Mouse (Mus musculus): ENCODE measurements at regions not wholly inside any gene's neighbourhood (a gene's known extent, or its start where the extent isn't known, plus 50 kb on each side); places are given as distances from the start of the nearest gene placed in this dataset.

- no peak overlapping the region for H3K4me2 ChIP-seq (replicated peaks; ENCODE audit: low read depth, low read length, severe bottlenecking)
- no peaks in the 10 kb centered on the region for H3K27me3 ChIP-seq (ENCODE audit: control insufficient read depth, insufficient read depth, low read length)
- no peaks in the 10 kb centered on the region for H3K36me3 ChIP-seq (ENCODE audit: control insufficient read depth, insufficient read depth, low read length)
- 80% methylated on average over 3 of the region's 3 CpGs for WGBS
- H3K9ac ChIP-seq (ENCODE audit: low read depth, low read length, severe bottlenecking): no peak overlapping the region
- H3K9me3 ChIP-seq (ENCODE audit: control insufficient read depth, low read length): no peaks in the 10 kb centered on the region
- DNase-seq (ENCODE audit: low spot score) (no peak), ATAC-seq (ENCODE audit: low FRiP score, low read depth) (no peak)
- no peak overlapping the region for H3K4me3 ChIP-seq (replicated peaks; ENCODE audit: low read length)
- H3K27ac ChIP-seq (replicated peaks; ENCODE audit: low read depth, low read length): no peak overlapping the region
- H3K4me1 ChIP-seq (ENCODE audit: control insufficient read depth, insufficient read depth, low read length): no peaks in the 10 kb centered on the region
- TF ChIP-seq POLR2A (IDR thresholded peaks at IDR 0.05; ENCODE audit: borderline replicate concordance, extremely low read depth, insufficient read depth, insufficient read length): no peak
These were observed 151.2 kb downstream of the Ankrd50 start for GRCm38 (mm10) chr3:38333321-38333910.

- DNase-seq (ENCODE audit: low spot score) (no peak), ATAC-seq (ENCODE audit: low FRiP score, low read depth) (no peak)
- no peak overlapping the region for H3K27ac ChIP-seq (replicated peaks; ENCODE audit: low read depth, low read length)
- H3K4me2 ChIP-seq (replicated peaks; ENCODE audit: low read depth, low read length, severe bottlenecking): no peak overlapping the region
- no peak overlapping the region for H3K9ac ChIP-seq (ENCODE audit: low read depth, low read length, severe bottlenecking)
- H3K4me3 ChIP-seq (replicated peaks; ENCODE audit: low read length): no peak overlapping the region
- TF ChIP-seq POLR2A (IDR thresholded peaks at IDR 0.05; ENCODE audit: borderline replicate concordance, extremely low read depth, insufficient read depth, insufficient read length): no peak
- no peaks in the 10 kb centered on the region for H3K27me3 ChIP-seq (ENCODE audit: control insufficient read depth, insufficient read depth, low read length)
- H3K4me1 ChIP-seq (ENCODE audit: control insufficient read depth, insufficient read depth, low read length): no peaks in the 10 kb centered on the region
- H3K9me3 ChIP-seq (ENCODE audit: control insufficient read depth, low read length): no peaks in the 10 kb centered on the region
- no peaks in the 10 kb centered on the region for H3K36me3 ChIP-seq (ENCODE audit: control insufficient read depth, insufficient read depth, low read length)
These were observed 153.5 kb downstream of the Ankrd50 start for GRCm38 (mm10) chr3:38331169-38331568.

- WGBS: 78% methylated on average over 2 of the region's 2 CpGs
- no peak overlapping the region for H3K4me2 ChIP-seq (replicated peaks; ENCODE audit: low read depth, low read length, severe bottlenecking)
- H3K4me3 ChIP-seq (replicated peaks; ENCODE audit: low read length): no peak overlapping the region
- ATAC-seq (ENCODE audit: low FRiP score, low read depth): no peak
- H3K27me3 ChIP-seq (ENCODE audit: control insufficient read depth, insufficient read depth, low read length): no peaks in the 10 kb centered on the region
- no peak for TF ChIP-seq POLR2A (IDR thresholded peaks at IDR 0.05; ENCODE audit: borderline replicate concordance, extremely low read depth, insufficient read depth, insufficient read length)
- no peak overlapping the region for H3K9ac ChIP-seq (ENCODE audit: low read depth, low read length, severe bottlenecking)
- H3K4me1 ChIP-seq (ENCODE audit: control insufficient read depth, insufficient read depth, low read length): 0 out of 2 replicates have a peak, but pooled peaks cover 3% of the 10 kb centered on the region
- no peaks in the 10 kb centered on the region for H3K9me3 ChIP-seq (ENCODE audit: control insufficient read depth, low read length)
- H3K36me3 ChIP-seq (ENCODE audit: control insufficient read depth, insufficient read depth, low read length): no peaks in the 10 kb centered on the region
- H3K27ac ChIP-seq (replicated peaks; ENCODE audit: low read depth, low read length): no peak overlapping the region
- no peak for DNase-seq (ENCODE audit: low spot score)
These were observed 157.4 kb downstream of the Ankrd50 start for GRCm38 (mm10) chr3:38327286-38327685.

GRCm38 (mm10) chr3:38326211-38326610, 158.4 kb downstream of the Ankrd50 start:
- no peaks in the 10 kb centered on the region for H3K27me3 ChIP-seq (ENCODE audit: control insufficient read depth, insufficient read depth, low read length)
- ATAC-seq (ENCODE audit: low FRiP score, low read depth) (no peak), DNase-seq (ENCODE audit: low spot score) (no peak)
- H3K36me3 ChIP-seq (ENCODE audit: control insufficient read depth, insufficient read depth, low read length): no peaks in the 10 kb centered on the region
- H3K9me3 ChIP-seq (ENCODE audit: control insufficient read depth, low read length): no peaks in the 10 kb centered on the region
- no peak overlapping the region for H3K9ac ChIP-seq (ENCODE audit: low read depth, low read length, severe bottlenecking)
- no peak overlapping the region for H3K4me2 ChIP-seq (replicated peaks; ENCODE audit: low read depth, low read length, severe bottlenecking)
- H3K27ac ChIP-seq (replicated peaks; ENCODE audit: low read depth, low read length): no peak overlapping the region
- 0 out of 2 replicates have a peak, but pooled peaks cover 3% of the 10 kb centered on the region for H3K4me1 ChIP-seq (ENCODE audit: control insufficient read depth, insufficient read depth, low read length)
- TF ChIP-seq POLR2A (IDR thresholded peaks at IDR 0.05; ENCODE audit: borderline replicate concordance, extremely low read depth, insufficient read depth, insufficient read length): no peak
- H3K4me3 ChIP-seq (replicated peaks; ENCODE audit: low read length): no peak overlapping the region

- TF ChIP-seq POLR2A (IDR thresholded peaks at IDR 0.05; ENCODE audit: borderline replicate concordance, extremely low read depth, insufficient read depth, insufficient read length): no peak
- H3K9ac ChIP-seq (ENCODE audit: low read depth, low read length, severe bottlenecking): no peak overlapping the region
- WGBS: 67% methylated on average over 2 of the region's 2 CpGs
- no peak overlapping the region for H3K27ac ChIP-seq (replicated peaks; ENCODE audit: low read depth, low read length)
- no peaks in the 10 kb centered on the region for H3K36me3 ChIP-seq (ENCODE audit: control insufficient read depth, insufficient read depth, low read length)
- H3K9me3 ChIP-seq (ENCODE audit: control insufficient read depth, low read length): no peaks in the 10 kb centered on the region
- H3K4me3 ChIP-seq (replicated peaks; ENCODE audit: low read length): no peak overlapping the region
- no peaks in the 10 kb centered on the region for H3K27me3 ChIP-seq (ENCODE audit: control insufficient read depth, insufficient read depth, low read length)
- no peak for DNase-seq (ENCODE audit: low spot score)
- ATAC-seq (ENCODE audit: low FRiP score, low read depth): no peak
- 0 out of 2 replicates have a peak, but pooled peaks cover 3% of the 10 kb centered on the region for H3K4me1 ChIP-seq (ENCODE audit: control insufficient read depth, insufficient read depth, low read length)
- H3K4me2 ChIP-seq (replicated peaks; ENCODE audit: low read depth, low read length, severe bottlenecking): no peak overlapping the region
These were observed 160.0 kb downstream of the Ankrd50 start for GRCm38 (mm10) chr3:38324663-38325062.
